Mouse (Mus musculus): ENCODE measurements around the gene Naa25.
A peak's percentile ranks its signal among the peaks of the same experiment; 100 is the strongest.

Gene Naa25

DNA sequence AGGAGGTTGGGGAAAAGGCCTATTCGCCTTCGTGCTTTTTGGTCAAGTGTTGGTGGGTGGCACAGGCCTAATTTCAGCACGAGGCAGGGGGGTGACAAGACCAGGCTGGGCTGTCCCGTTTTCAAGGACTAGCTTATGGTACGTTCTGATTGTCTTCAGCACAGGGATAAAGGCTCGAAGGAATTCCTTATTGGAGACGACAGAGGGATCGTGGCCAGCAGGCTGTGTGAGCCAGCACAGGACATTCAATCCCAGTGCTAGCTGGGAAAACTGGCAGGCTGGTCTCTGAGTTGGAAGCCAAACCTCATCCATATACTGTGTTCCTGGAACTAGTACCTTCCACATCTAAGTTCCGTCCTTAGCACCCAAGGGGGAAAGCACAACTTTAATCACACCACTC is 55.2 kb downstream of the Naa25 start:
- DNase-seq = peak; percentile 73 to 76

DNA sequence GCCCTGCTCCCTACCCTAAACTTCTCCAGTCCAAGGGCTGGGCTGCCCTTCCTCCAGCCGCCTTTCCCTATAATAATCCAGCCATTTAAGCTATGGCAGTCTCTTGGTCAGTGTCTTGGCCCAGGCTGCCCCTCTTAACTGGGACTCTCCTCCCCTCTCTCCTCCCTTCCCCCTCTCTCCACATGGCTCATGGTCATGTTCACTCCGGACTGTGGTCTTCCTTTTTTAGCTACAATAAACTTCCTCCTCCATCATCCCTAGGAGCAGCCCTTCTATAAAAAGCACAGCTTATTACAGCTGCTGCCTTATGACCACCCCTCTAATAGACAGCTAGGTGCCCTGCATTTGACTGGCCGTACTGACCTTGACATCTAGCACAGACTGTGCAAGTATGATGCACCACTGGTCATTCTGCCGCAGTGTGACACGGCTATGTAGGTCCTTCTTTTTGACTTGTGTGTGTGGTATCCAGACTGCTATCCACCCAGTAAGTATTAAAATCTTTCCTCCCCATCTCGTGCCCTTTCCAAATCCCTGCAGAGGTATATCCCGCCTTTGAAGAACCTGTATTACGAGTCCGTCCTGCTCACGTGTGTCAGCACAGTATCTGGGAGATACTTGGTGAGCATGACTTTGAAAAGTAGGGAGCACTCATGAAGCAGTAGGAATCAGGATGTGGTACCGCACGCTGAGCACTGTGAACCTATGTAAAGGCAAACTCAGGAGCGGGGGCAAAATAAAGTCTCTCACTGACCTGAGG is 56.2 kb downstream of the Naa25 start:
- DNase-seq = no peak

DNA sequence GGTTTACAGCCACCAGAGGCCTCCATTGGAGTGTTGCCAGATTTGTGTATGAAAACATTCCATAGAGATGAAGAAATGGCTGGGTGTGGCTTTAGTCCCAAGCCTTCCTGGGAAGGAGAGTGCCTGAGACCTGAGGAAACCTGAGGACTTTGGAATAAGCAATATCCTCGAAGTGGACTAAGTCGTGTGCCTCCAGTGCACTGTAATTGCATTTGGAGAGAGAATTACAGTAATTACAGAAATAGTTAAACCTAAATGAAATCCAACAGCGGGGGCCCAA is 56.7 kb downstream of the Naa25 start:
- DNase-seq = peak in 1 of 2 experiments; percentile 28

DNA sequence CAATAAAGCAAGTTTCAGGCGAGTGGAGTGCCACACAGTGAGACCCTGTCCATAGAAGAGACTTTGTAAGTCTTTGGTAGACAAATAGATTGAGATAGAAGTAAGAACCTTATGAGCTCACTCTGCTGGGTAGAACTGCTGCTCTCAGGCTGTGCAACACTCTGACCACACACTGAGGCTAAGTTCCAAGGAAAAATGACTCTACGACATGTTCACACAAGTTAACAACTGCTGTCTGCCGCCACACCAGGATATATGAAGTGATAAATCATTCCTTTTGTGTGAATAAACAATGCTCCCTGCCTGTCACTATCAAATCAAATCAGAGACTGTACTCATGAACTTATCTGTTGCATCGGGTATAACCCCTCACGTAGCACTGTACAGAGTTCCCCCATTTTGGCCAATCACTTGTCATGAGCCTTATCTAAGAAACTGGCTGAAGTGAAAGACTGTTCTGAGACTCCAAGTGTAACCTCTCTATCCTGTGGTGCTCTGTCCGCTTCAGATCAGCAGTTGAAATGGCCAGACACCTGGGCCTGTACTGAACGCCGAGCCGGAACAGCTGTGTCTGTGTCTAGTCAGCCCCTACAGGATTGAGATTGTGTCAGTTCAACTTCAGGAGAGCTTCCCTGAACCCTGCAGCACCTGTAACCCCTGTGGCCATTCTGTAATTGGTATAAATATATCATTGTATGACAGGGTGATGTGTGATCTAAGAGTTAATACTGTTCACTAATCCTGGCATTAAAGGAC is 58.0 kb downstream of the Naa25 start:
- DNase-seq = no peak

DNA sequence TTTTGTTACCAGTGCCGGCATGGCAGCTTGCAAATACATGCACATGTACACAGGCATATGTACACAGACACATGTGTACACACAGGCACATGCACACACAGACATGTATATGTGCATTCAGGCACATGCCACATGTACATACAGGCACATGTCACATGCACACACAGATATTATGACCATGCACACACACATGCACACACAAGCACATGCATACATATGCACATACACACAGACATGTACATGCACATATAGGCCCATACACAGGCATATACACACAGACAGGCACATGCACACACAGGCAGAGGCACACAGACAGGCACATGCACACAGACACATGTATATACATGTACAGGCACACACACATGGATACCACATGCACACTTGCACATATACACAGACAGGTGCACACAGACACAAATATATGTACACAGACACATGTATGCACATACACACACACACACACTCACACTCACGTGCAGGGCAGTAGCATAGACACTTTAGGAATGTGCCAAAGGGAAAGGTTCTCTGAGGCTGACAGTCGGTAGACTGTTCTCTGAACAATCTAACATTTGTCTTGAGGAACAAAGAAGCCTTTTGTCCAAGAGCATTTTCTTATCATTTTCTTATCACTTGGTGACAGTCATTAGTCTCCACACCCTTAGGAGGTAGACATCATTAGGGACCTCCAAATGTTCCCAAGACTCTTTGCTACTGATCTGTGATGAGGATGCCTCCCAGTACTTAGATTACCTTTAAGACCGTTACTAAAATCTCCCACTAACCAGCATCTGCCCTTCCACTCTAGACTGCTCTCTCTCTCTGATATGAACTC is 63.8 kb downstream of the Naa25 start:
- no peak for DNase-seq

DNA sequence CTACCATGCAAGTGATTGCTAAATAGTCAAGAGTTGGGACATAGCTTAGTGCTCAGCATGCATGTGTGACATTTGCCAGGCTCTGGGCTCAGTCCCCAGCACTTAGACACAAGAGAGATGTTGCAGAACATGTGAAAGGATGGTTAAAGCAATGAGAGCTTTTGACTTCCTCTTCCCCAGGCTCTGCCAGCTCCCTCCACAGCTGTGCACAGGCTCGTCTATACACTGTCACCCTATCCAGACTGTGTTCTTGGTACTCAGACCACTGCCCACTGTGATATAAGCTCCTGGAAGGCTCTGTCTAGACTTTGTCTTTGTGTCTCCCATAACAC is 64.4 kb downstream of the Naa25 start:
- no peak for DNase-seq

DNA sequence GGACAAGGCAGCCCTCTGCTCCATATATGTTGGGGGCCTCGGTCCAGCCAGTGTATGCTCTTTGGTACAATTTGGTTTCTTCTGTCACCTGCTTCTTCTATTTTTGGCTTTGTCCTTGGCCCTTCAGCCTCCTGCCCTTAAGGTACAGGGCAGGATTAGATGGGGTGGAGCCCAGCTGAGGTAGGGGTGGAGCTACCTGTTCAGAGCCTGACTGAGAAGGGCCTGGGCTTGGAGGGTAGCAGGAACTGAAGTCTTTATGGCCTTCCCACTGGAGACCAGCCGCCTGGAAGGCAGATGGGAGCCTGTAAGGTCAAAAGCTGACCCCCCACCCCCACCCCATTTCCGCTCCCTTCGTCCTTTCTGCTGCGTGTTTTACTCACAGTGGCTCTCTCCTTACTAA is 65.2 kb downstream of the Naa25 start:
- no peak for DNase-seq

DNA sequence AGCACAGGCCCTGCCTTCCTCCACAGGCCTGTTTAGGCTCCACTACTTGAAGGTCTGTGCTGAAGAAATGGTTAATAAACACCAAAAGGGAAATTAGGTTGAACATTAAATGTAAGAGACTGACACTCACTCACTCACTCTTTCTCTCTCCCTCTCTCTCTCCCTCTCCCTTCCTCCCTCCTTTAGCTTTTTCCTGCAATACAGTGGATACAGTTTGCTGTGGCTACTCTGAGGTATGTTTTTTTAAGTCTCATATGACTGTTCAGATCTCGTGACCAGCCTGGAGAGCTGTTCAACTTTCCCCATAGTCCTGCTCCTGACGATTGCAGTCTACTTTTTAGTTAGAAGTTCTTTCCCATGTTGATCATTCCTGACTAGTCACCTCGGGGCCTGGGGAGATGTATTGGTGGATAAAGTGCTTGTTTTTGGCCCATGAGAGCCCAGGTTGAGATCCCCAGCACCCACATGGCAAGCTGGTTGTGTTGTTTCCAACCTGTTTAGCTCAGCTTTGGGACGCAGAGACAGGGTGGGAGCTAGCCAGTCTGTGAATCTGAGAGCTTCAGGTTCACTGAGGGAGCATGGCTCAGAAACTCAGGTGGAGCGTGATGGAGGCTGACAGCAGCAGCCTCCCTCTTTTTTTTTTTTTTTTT is 66.0 kb downstream of the Naa25 start:
- no peak for DNase-seq

DNA sequence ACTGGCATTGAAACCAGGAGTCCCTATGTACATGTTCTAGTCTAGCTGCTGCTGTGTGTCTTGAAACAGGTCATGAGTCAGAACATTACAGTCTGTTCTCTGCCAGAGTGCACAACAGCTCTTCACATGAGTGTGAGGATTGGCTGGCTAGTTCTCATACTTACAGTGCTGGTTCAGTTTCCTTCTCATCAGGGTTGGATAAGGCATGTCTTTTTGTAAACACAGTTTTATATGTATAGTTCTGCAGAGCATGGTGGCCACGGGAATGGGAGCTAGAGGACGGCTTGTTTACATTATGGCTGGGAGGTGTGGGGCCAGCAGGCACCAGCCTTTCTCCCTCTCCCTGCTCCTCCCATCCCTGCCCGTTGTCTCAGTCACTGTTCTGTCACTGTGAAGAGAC is 71.8 kb downstream of the Naa25 start:
- DNase-seq = no peak

DNA sequence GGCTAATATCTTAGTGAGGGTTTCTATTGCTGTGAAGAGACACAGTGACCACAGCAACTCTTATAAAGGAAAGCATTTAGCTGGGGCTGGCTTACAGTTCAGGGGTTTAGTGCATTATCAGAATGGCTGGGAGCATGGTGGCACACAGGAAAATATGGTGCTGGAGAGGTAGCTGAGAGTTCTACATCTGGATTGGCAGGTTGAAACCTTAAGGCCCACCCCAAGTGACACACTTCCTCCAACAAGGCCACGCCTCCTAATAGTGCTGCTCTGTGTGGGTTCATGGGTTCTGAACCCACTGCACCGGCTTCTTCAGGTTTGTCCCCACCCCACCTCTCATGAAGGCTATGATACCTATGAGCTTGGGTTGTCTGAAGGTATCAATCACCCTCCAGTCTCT is 74.7 kb downstream of the Naa25 start:
- DNase-seq = no peak

DNA sequence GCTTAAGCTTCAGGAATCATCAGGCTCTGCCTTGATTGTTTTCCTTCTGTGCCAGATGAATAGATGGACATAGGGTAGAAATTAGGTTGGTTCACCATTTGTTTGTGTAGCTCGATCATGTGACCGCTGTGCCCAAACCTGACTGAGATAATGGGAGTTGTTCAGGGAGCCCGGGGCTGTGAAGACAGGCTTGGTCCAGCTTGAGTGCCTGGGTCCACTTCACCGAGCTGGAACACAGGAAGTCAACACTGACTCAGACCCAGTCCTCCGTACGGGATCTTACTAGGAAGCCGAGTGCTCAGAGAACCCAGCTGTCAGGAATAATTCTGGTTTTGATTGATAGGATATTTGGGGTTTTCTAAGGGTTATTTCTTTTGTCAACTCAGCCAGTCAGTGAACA is 76.9 kb downstream of the Naa25 start:
- no peak for DNase-seq

DNA sequence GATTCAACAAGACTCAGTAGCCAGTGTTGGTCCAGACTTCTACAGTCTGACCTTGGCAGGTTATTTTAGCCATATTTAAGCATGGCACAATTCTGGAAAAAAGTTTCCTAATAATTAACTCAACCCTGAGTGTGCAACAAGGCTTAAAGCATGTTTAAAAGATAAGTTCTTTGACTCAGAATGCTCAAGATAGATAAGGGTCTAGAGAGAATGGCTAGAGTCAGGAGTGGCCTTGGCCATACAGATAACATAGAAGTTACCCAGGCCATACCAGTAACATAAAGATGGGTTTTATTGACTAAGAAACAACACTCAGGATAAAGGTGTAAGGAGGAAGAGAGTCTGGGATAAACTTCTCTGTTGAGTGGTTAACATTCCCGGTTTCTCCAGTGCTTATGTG is 78.3 kb downstream of the Naa25 start:
- no peak for DNase-seq

DNA sequence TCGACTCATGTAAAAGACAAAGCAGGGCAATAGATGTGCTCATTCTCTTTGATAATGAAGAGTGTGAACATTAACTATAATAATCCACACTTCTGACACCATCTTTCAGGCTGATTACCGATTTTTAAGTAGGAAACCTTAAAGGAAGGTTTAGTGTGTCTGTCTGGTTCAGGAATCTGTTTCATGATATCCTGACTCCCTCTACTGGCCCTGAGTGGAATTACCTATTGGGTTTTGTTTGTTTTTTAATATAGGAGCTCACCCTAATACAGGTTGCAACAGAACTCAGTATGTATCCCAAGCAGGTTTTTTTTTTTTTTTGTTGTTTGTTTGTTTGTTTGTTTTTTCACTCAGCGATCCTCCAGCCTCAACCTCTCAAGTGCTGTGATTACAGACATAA is 79.9 kb downstream of the Naa25 start:
- peak; percentile 67 to 78 for DNase-seq

DNA sequence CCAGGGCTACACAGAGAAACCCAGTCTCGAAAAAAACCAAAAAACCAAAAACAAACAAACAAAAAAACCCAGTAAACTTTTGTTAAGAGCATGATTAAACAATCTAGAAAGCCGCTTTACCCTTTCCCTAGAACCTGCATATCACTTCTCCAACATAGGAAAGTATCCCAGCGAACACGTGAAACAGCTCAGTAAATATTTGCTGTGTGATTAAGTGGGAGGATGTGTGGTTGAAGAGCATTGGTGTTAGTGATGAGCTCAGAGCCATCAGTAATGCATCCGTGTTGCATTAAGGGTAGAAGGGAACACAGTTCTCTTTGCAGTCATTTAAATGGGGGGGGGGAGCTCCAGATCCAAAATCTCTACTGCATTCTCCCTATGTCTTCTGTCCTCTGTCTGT is 87.1 kb downstream of the Naa25 start:
- DNase-seq = no peak

DNA sequence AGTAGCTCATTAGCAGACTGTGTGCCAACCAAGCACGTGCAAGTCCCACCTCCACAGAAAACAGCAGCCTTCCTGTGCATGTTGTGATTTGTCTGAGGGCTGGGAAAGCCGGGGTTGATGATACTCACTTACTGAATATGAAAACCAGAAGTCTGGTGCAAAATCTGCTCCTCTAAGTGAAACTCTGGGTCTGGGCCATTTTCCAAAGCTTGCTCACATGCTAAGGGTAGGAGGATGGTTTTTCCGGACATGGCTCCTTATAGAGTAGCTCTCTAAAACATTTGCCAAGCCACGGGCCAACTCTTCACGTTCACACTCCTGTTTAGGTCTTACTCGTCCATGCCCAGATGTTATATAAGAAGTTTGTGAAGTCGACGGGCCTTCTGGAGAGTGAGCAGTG is 95.6 kb downstream of the Naa25 start:
- no peak for DNase-seq
